Mouse (Mus musculus): ENCODE results near the gene Stxbp1. TPM values are rescaled to one million over a fixed set of nuclear protein-coding genes. Genes with fewer than 3 reads are reported as not detected.

Stxbp1 gene
- polyA plus RNA-seq, 1 experiment from 2014 or later = 26.8 TPM

GRCm38 (mm10) chr2:32771886-32772285 lies 75.2 kb downstream of the Stxbp1 start:
- Histone ChIP-seq H3K27me3 (replicated peaks; ENCODE audit: control insufficient read depth, insufficient read depth, low read length) (no peaks in the 10 kb centered on the region), H3K4me2 (ENCODE audit: low read depth, low read length) (no peak overlapping the region), H3K4me1 (ENCODE audit: control insufficient read depth, insufficient read depth, low read length) (peaks cover 12% of the 10 kb centered on the region), H3K27ac (replicated peaks; ENCODE audit: low read depth, low read length) (no peak overlapping the region), H3K4me3 (ENCODE audit: low read depth, low read length) (no peak overlapping the region), H3K9ac (ENCODE audit: low read depth, low read length) (no peak overlapping the region), H3K36me3 (ENCODE audit: control insufficient read depth, insufficient read depth, low read length) (no peaks in the 10 kb centered on the region), H3K9me3 (ENCODE audit: control insufficient read depth, low read length) (no peaks in the 10 kb centered on the region)
- 16% methylated on average over 12 of the region's 12 CpGs for WGBS
- no peak for ATAC-seq (ENCODE audit: low read depth)
- no peak for DNase-seq (ENCODE audit: low spot score)

GRCm38 (mm10) chr2:32769327-32770085 lies 77.5 kb downstream of the Stxbp1 start:
- Histone ChIP-seq H3K9ac (ENCODE audit: low read depth, low read length) (no peak overlapping the region), H3K4me1 (ENCODE audit: control insufficient read depth, insufficient read depth, low read length) (0 out of 2 replicates have a peak, but pooled peaks cover 4% of the 10 kb centered on the region), H3K9me3 (ENCODE audit: control insufficient read depth, low read length) (no peaks in the 10 kb centered on the region), H3K36me3 (ENCODE audit: control insufficient read depth, insufficient read depth, low read length) (no peaks in the 10 kb centered on the region), H3K27ac (replicated peaks; ENCODE audit: low read depth, low read length) (no peak overlapping the region), H3K4me3 (ENCODE audit: low read depth, low read length) (no peak overlapping the region), H3K27me3 (replicated peaks; ENCODE audit: control insufficient read depth, insufficient read depth, low read length) (no peaks in the 10 kb centered on the region), H3K4me2 (ENCODE audit: low read depth, low read length) (no peak overlapping the region)
- no peak for ATAC-seq (ENCODE audit: low read depth)
- no peak for DNase-seq (ENCODE audit: low spot score)
- 69% methylated on average over 5 of the region's 5 CpGs for WGBS

- WGBS = 49% methylated on average over 17 of the region's 19 CpGs
- ATAC-seq (ENCODE audit: low read depth) = no peak
- no peaks in the 10 kb centered on the region for H3K9me3 ChIP-seq (ENCODE audit: control insufficient read depth, low read length)
These were observed 78.3 kb downstream of the Stxbp1 start for GRCm38 (mm10) chr2:32768661-32769285.

GRCm38 (mm10) chr2:32767241-32767640 lies 79.8 kb downstream of the Stxbp1 start:
- no peaks in the 10 kb centered on the region for H3K9me3 ChIP-seq (ENCODE audit: control insufficient read depth, low read length)
- H3K36me3 ChIP-seq (ENCODE audit: control insufficient read depth, insufficient read depth, low read length) = peaks cover 8% of the 10 kb centered on the region; the same call in 1 of the 2 replicates
- no peak for DNase-seq (ENCODE audit: low spot score)
- H3K9ac ChIP-seq (ENCODE audit: low read depth, low read length) = no peak overlapping the region
- H3K4me1 ChIP-seq (ENCODE audit: control insufficient read depth, insufficient read depth, low read length) = 0 out of 2 replicates have a peak, but pooled peaks cover 4% of the 10 kb centered on the region
- 73% methylated on average over 12 of the region's 12 CpGs for WGBS
- no peak overlapping the region for H3K27ac ChIP-seq (replicated peaks; ENCODE audit: low read depth, low read length)
- H3K4me3 ChIP-seq (ENCODE audit: low read depth, low read length) = no peak overlapping the region
- no peak overlapping the region for H3K4me2 ChIP-seq (ENCODE audit: low read depth, low read length)
- no peak for ATAC-seq (ENCODE audit: low read depth)
- H3K27me3 ChIP-seq (replicated peaks; ENCODE audit: control insufficient read depth, insufficient read depth, low read length) = no peaks in the 10 kb centered on the region

More at GRCm38 (mm10) chr2:32768661-32769285, 78.3 kb downstream of the Stxbp1 start:
- Histone ChIP-seq H3K4me2 (ENCODE audit: low read depth, low read length) (no peak overlapping the region), H3K27me3 (replicated peaks; ENCODE audit: control insufficient read depth, insufficient read depth, low read length) (no peaks in the 10 kb centered on the region), H3K36me3 (ENCODE audit: control insufficient read depth, insufficient read depth, low read length) (no peaks in the 10 kb centered on the region), H3K4me1 (ENCODE audit: control insufficient read depth, insufficient read depth, low read length) (0 out of 2 replicates have a peak, but pooled peaks cover 4% of the 10 kb centered on the region), H3K9ac (ENCODE audit: low read depth, low read length) (no peak overlapping the region), H3K27ac (replicated peaks; ENCODE audit: low read depth, low read length) (no peak overlapping the region), H3K4me3 (ENCODE audit: low read depth, low read length) (no peak overlapping the region)
- DNase-seq (ENCODE audit: low spot score) = peak; percentile 56

DNA sequence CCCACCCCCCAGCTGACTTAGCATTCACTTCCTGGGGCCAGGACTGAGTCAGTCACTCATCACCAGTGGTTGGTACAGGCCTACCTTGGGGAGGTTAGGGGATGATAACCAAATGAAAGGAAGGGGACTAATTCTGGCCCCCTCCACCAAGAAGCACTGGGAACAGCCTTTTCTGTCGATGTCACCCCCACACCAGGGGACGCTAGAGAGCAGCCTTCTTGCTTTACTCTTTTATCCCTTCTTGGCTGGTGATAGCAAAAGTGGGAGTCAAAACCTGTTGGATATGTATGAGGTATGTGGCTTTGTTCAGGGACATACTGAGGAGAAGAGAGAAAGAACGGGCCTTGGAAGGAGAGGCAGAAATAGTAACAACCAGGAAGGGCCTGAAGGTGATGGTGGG lies 83.7 kb downstream of the Stxbp1 start:
- ATAC-seq (ENCODE audit: low read depth) = no peak
- Histone ChIP-seq H3K27ac (replicated peaks; ENCODE audit: low read depth, low read length) (no peak overlapping the region), H3K27me3 (replicated peaks; ENCODE audit: control insufficient read depth, insufficient read depth, low read length) (no peaks in the 10 kb centered on the region), H3K4me1 (ENCODE audit: control insufficient read depth, insufficient read depth, low read length) (no peaks in the 10 kb centered on the region), H3K36me3 (ENCODE audit: control insufficient read depth, insufficient read depth, low read length) (peaks cover 27% of the 10 kb centered on the region), H3K9me3 (ENCODE audit: control insufficient read depth, low read length) (no peaks in the 10 kb centered on the region), H3K4me3 (ENCODE audit: low read depth, low read length) (no peak overlapping the region), H3K4me2 (ENCODE audit: low read depth, low read length) (no peak overlapping the region), H3K9ac (ENCODE audit: low read depth, low read length) (no peak overlapping the region)
- WGBS = 78% methylated on average over 3 of the region's 3 CpGs
- no peak for DNase-seq (ENCODE audit: low spot score)

DNA sequence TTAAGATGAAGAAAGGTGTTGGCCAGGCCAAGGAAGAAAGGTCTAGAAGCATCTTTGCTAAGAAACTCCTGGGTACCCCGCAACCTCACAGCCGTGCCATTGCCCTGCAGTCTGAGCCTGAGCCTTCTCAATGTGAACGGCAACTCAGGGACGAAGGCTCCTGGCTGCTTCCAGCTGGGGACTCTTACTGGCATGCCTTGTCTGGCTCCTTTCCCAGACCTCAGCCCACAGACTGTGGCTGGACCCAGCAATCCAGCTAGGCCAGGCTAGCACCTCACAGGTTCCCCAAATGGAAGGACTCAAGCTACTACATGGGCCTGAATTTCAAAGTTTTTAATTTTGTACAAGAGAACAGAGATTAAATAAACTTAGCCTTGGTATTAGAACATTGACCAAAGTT lies 85.2 kb downstream of the Stxbp1 start:
- peaks cover 27% of the 10 kb centered on the region for H3K36me3 ChIP-seq (ENCODE audit: control insufficient read depth, insufficient read depth, low read length)
- no peak overlapping the region for H3K4me2 ChIP-seq (ENCODE audit: low read depth, low read length)
- H3K27ac ChIP-seq (replicated peaks; ENCODE audit: low read depth, low read length) = no peak overlapping the region
- no peaks in the 10 kb centered on the region for H3K9me3 ChIP-seq (ENCODE audit: control insufficient read depth, low read length)
- no peak overlapping the region for H3K9ac ChIP-seq (ENCODE audit: low read depth, low read length)
- no peak for ATAC-seq (ENCODE audit: low read depth)
- no peak overlapping the region for H3K4me3 ChIP-seq (ENCODE audit: low read depth, low read length)
- DNase-seq (ENCODE audit: low spot score) = no peak
- no peaks in the 10 kb centered on the region for H3K27me3 ChIP-seq (replicated peaks; ENCODE audit: control insufficient read depth, insufficient read depth, low read length)
- WGBS = 93% methylated on average over 4 of the region's 4 CpGs
- H3K4me1 ChIP-seq (ENCODE audit: control insufficient read depth, insufficient read depth, low read length) = no peaks in the 10 kb centered on the region

DNA sequence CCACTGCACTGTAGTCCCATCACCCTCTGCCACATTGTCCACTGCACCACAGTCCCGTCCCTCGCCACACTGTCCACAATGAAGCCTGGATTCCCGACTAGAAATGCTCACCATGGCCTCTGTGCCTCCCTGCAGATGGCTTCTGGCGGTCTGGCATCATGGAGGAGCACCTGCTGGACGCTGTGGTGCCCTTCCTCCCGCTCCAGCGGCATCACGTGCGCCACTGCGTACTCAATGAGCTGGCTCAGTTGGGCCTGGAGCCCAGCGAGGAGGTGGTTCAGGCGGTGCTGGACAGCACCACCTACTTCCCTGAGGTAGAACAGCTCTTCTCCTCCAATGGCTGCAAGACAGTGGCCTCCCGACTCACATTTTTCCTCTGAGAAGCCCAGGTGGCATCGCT lies 85.7 kb downstream of the Stxbp1 start:
- Histone ChIP-seq H3K36me3 (ENCODE audit: control insufficient read depth, insufficient read depth, low read length) (peaks cover 27% of the 10 kb centered on the region), H3K9ac (ENCODE audit: low read depth, low read length) (no peak overlapping the region), H3K9me3 (ENCODE audit: control insufficient read depth, low read length) (no peaks in the 10 kb centered on the region), H3K4me2 (ENCODE audit: low read depth, low read length) (no peak overlapping the region), H3K4me1 (ENCODE audit: control insufficient read depth, insufficient read depth, low read length) (no peaks in the 10 kb centered on the region), H3K27me3 (replicated peaks; ENCODE audit: control insufficient read depth, insufficient read depth, low read length) (no peaks in the 10 kb centered on the region), H3K27ac (replicated peaks; ENCODE audit: low read depth, low read length) (no peak overlapping the region), H3K4me3 (ENCODE audit: low read depth, low read length) (no peak overlapping the region)
- no peak for DNase-seq (ENCODE audit: low spot score)
- WGBS = 85% methylated on average over 14 of the region's 14 CpGs
- ATAC-seq (ENCODE audit: low read depth) = no peak

DNA sequence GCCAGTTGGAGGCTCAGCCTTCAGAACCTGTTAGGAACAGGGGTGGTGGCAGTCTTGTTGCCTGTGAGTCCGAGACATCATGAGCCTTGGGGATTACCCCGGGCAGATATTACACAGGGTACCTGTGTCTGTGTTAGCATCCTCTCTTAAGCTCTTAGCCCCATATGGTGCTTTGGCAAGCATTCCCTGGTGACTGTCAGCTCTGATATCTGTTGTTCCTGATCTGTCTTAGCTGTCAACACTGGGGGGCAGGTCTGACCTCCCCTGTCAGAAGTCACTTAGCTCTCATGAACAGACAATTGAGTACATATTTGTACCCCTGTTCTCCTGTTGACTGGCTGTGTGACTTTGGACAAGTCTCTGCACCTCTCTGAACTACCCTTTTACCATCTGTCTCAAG lies 88.0 kb downstream of the Stxbp1 start:
- H3K4me3 ChIP-seq (ENCODE audit: low read depth, low read length) = no peak overlapping the region
- peaks cover 36% of the 10 kb centered on the region for H3K36me3 ChIP-seq (ENCODE audit: control insufficient read depth, insufficient read depth, low read length)
- H3K4me1 ChIP-seq (ENCODE audit: control insufficient read depth, insufficient read depth, low read length) = no peaks in the 10 kb centered on the region
- no peak overlapping the region for H3K4me2 ChIP-seq (ENCODE audit: low read depth, low read length)
- no peak overlapping the region for H3K9ac ChIP-seq (ENCODE audit: low read depth, low read length)
- ATAC-seq (ENCODE audit: low read depth) (no peak), DNase-seq (ENCODE audit: low spot score) (no peak)
- H3K27ac ChIP-seq (replicated peaks; ENCODE audit: low read depth, low read length) = no peak overlapping the region
- WGBS = 92% methylated on average over 2 of the region's 2 CpGs
- H3K9me3 ChIP-seq (ENCODE audit: control insufficient read depth, low read length) = no peaks in the 10 kb centered on the region
- no peaks in the 10 kb centered on the region for H3K27me3 ChIP-seq (replicated peaks; ENCODE audit: control insufficient read depth, insufficient read depth, low read length)
